Mouse (Mus musculus): Measurements from ENCODE around the gene Phactr3.
"Not testable (repeated sequence)": the region's sequence is repeated elsewhere in the genome, so short reads cannot be mapped to it uniquely, and the experiment has no call there.

The Phactr3 gene

GRCm38 (mm10) chr2:178339044-178339443 lies 220.3 kb downstream of the Phactr3 start:
- no peak for DNase-seq

DNA sequence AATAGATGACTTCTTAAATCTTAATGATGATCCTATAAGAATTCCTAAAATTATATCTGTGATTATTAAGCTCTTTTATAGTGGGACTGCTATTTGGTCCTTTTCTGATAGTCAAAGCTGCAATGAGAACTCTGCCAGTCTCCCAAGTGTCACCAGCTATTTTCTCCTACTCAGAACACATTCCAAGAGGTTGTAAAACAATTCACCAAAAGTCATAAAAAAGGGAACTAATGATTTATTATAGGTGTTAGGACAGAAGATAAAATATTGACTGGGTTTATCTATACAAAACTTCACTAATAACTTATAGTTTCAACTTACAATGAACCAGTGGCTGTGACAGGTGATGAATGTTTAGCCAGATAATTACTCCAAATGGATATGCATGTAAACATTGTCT lies 223.3 kb downstream of the Phactr3 start:
- DNase-seq = not testable (repeated sequence)

DNA sequence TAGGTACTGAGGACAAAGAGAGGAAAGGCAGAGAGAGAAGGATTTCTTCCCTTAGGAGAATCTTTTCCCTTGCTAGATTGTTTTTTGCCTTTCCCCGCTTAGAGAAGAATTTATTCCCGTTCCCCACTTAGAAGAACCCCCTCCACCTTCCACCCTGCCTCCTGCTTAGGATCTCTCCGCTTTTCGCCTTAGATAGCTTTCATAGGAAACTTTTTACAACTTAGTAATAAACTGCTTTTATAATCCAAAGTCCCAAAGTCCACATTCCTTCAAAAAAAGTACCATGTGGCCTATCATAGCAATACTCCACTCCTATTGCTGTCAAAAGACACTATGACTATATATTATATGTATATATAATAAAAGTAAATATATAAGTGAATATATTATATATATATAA lies 223.8 kb downstream of the Phactr3 start:
- DNase-seq = no peak

All from right cerebral cortex, postnatal 25 days (tissue).